Mouse (Mus musculus): ENCODE measurements around the gene Tsen54.
"Not testable (repeated sequence)": the region's sequence is repeated elsewhere in the genome, so short reads cannot be mapped to it uniquely, and the experiment has no call there.

The Tsen54 gene

DNA sequence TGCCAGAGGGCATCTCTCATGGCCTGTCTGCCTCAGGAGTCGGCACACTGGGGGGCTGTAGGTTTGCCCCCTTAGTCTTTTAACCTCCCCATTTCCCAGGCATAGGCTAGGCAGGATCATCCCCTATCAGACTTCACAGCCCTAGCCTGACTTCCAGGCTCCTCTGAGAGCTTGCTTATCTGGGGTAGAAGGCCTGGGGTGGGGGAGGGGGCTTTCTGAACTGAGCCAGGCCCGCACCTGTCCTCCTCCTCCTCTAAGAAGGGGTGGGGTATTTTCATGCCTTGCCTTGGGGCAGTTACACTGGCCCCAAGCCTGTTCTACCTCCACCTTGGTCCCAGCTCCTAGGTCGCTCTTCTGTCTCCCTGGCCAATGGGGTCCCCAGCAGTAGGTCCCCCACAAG, 17.0 kb downstream of the Tsen54 start:
- DNase-seq = no peak

DNA sequence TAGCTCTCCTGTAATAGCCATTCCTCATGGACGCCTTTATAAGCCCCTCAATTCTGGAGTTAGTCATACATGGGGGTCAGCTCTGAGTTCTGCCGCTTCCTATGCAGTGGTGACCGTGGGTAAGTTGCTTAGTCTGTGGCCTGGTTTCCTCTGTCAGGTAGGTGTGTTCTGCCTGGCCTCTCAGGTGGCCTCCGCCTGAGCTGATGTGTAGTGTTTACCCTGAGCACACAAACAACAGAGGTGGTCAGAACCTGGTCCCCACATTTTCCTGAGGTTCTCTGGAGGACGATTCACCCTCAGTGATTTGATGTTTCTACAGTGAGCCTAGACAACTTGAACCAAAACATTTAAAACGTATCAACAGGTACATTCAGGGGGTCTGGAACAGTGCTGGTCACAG, 17.5 kb downstream of the Tsen54 start:
- DNase-seq = no peak

DNA sequence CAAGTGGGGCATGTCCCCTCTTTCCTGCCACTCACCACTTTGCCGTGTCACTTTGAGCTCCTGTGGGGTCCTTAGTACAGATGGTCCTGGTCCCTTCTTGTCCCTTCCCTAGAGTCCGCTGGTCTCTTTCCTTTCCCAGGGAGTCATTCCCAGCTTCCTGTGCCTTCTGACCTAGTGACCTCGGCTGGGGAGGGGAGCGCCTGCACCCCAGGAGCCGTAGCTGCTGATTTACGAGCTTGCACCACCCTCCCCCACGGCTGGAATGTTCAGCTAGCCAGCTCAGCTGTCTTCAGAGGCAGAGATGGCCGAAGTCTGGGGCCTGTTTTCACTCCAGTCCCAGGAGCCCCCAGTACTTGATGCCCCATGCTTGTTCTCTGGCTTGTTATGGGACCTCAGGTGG, 18.0 kb downstream of the Tsen54 start:
- DNase-seq = no peak

DNA sequence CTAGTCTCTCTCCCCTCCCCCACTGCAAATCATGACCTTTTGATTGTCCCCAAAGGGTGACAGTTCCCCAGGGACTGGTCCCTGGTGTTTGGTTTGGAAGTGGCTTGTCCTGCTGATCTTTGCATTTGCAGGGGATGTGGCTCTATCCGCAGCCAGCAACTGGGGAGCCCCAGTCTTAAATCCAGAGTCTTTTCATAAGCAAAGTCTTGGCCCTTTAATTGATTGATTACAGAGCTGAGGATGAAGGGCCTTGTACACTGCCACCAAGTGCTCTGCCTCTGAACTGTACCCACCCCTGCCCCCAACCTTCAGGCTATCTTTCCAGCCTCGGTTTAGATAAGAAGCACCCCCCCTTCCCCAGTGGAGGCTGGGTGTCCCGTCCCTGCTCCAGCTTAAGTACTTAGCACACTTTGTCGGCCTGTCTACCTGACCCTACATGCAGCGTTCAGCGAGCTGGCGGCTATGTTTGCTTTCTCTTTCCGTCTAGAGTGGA, 18.5 kb downstream of the Tsen54 start:
- no peak for DNase-seq

DNA sequence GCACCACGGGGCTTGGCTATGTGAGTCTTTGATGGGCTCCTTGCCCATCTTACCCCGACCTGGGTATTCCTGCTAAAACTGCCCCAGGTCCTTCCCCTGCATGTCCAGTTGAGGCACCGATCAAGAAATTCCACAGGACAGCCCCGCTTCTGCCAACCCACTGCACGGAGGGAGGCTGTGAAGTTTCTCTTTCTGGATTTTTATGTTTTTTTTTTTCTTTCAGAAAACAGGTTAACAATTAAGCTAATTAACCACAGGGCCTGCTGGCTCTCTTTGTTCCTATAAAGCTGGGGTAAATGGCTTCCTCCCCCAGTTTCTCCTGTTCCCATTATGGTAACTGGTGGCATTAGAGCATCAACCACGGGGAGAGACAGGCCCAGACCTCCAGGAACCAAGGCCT, 19.5 kb downstream of the Tsen54 start:
- no peak for DNase-seq

DNA sequence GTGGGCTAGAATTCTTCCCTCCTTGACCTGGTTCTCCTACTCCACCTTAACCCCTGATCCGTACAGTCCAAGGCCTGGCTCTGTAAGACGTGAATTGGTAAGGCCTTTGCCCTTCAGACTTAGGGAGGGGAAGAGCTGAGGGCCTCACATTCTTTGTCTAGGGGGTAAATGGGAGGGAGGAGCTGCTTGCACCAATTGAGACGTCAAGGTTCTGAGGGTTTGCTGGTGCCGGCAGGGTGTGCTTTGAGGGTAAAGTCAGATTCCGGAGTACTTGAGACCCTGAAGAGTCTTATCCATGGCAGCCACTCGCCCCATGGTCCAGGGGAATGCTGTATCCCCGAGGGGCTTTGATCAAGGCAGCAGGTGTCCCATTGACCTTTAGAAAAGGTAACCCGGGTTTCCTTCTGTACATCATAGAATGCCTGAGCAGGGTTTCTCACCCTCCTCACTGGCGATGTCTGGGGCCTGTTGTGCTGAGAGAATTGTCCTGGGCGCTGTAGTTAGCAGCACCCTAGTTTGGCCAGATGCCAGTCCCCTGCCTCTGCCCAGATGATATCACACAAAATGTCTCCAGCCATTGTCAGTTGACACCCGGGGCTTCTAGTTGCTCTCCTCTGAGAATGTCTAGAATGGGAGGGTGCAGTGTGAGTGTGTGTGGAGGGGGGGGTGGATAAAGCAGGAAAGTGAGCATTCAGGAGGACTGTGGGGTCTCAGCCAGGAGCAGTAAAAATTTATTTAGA, 22.3 kb downstream of the Tsen54 start:
- DNase-seq = no peak

DNA sequence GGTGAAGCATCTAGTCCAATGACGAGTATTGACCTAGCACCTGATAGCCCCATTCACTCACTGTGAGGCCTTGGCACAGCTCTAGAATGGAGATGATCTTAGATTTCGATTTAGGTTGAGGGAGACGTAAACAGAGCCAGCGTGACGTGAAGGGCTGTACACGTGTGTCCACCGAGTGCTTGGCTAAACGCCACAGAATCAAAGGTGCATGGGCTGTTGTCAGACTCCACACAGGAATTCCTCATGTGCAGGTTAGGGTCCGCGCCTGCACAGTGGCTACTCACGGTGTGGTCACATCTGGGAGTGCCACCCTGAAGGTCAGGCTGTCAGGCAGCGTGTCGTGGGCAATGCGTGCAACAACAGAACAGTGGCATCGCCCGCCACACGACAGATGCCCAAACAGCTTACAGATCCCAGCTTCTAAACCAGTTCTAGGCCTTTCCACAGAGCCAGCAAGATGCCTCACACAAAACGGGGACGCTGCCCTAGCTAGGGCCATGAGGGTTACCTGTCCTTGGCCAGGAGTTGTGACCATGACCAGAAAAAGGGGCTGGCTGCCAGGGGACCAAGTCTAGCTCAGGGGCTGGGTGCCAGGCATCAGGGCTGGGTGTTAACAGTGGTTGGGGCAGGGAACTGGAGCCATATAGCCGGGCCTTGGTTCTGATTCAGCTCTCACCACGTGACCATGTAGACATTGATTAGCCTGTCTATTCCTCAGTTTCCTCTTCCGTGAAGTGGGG, 23.3 kb downstream of the Tsen54 start:
- DNase-seq = no peak

DNA sequence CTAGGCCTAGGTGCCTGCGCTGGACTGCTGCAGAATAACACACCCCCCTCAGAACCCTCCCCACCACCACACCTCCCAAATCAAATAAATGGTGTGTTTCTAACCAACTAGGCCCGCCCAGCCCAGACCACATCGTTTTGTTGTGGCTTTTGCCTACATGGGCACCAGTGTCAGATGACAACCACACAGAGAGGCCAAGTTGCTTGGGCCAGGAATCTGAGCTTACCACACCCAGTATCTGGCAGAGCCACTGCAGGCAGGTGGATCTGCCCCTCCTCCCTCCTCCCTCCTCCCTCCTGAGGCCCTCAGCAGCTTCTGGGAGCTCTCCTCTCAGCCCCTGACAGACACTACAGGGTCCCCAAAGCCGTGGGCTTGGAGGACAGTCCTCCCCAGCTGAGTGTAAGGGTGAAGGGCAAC, 24.4 kb downstream of the Tsen54 start:
- DNase-seq = no peak

DNA sequence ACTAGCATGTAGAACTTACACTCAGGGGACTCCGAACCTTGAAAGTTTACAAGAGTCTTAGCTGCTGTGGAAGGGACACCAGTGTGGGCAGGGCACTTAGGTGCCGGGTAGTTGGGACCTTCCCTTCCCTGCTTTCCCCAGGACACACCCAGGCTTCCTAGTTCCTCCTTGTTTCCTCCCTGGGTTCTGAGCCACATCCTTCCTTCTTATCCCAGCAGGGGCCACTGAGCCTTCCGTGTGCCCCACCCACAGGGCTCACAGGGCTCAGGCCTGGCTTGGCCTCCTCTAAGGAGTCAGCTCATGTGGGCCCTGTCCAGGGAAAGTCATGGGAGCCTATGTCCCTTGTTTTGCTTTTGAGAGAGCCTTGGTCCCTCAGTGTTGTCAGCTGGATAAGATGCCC, 25.2 kb downstream of the Tsen54 start:
- no peak for DNase-seq

DNA sequence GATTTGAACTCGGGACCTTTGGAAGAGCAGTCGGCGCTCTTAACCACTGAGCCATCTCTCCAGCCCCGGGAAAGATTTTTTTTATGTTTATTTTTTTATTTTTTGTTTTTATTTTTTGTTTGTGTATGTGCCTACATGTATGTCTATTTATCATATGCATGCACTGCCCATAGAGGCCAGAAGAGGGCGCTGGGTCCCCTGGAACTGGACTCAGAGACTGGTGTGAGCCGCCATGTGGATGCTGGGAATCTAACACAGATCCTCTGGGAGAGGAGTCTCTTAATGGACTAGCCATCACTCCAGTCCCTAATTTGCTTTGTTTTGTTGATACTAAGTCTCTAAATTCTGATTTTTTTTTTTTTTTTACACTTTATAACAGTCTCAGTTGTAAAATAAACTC, 26.5 kb downstream of the Tsen54 start:
- no peak for DNase-seq

DNA sequence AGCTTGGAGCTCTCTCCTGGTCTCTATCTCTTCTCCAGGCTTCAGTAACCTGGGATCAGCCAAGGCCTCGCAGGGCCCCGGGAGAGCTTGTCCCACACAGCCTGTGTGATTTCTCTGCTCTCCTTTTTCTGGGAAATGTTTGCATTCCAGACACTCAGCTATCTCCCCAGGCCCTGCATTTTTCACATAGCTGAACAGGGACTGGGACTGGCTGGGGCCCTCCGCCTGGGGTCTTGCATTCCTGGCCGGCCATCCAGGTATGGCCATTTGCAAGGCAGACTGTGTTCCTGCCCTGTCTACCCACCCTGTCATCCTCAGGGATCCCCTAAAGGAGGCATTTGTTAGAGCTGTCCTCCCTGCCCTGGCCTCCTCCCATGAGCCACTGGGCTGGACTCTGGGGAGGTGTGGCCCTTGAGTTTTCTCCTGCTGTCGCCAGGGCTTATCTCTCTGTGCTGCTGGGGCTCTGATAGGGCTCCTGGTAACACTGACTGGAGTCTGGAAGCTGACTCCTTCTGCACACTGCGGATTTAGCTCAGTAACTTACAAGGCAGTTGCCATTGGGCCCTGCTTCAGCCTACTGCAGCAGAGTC, 27.5 kb downstream of the Tsen54 start:
- no peak for DNase-seq

DNA sequence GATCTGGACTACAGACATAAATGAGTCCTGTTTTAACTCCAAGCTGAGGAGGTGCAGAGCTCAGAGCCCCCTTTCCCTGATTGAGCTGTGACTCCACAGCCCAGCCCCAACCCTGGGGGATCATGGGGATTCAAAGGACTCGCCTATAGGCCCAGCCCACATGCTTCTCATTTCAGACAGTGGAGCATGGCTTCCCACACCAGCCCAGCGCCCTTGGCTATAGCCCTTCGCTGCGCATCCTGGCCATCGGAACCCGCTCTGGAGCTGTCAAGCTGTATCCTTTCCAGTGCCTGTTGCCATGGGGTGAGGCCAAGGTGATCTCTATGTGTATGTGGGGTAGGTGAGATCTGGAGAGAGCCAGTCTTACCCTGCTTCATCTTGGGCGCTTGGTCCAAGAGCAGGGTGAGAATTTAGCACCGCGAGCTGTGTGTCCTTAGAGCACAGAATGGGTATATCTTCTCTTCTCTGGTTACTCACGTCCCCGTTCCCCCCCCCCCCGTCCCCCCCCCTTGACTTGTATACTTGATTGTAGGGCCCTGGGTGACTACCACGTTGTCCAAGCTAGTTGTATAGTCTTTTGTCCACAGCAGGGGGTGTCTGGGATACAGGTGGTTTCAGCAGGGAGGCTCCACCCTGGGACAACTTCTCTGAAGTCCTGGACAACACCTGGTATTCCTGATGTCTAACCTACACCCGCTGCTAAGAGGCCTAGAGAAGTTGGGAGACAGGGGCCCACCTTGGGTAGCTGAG, 28.8 kb downstream of the Tsen54 start:
- no peak for DNase-seq

DNA sequence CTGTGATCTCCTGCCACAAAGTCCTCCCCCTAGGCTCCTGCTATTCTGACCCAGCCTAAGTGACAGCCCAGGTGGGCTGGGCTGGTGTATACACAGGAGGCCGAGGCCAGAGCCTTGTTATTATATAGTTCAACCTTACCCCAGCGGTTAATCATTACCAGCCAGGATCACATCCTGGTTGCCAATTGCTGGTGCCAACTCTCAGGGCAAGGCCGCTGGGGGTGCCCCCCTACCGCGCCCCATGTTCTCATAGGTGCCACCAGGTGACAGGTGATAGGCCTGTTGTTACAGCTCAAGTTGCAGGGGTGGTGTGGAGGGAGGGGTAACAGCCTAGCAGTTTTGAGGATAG, 29.3 kb downstream of the Tsen54 start:
- no peak for DNase-seq

DNA sequence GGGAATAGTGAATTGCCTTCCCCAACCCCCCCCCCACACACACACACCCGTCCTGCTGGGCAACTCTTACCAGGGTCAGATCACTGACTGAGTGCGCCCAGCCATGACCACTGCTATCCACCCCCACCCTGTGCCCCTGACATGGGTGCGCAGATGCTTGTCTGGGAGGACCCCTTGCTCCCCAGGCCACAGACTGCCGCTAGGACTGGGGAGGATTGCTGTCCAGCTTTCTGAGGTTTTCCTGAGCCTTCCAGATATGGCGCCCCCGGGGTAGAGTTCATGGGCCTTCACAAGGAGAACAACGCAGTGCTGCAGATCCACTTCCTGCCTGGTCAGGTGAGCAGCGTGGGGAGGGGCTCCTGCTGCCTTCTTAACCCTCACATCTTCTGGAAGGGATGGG, 29.7 kb downstream of the Tsen54 start:
- no peak for DNase-seq

DNA sequence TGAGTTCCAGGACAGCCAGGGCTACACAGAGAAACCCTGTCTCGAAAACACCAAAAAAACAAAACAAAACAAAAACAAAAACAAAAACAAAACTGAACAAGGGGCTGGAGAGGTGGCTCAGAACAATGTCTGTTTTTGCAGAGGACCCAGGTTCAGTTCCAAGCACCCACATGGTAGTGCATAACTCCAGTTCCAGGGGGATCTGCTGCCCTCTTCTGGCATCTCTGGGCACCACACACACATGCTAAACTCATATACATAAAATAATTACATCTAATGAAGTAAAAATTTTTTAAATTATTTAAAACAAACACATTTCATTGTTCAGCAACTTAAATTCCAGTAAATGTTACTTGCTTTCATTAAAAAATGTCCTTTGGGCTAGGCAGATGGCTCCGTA, 31.3 kb downstream of the Tsen54 start:
- no peak for DNase-seq

DNA sequence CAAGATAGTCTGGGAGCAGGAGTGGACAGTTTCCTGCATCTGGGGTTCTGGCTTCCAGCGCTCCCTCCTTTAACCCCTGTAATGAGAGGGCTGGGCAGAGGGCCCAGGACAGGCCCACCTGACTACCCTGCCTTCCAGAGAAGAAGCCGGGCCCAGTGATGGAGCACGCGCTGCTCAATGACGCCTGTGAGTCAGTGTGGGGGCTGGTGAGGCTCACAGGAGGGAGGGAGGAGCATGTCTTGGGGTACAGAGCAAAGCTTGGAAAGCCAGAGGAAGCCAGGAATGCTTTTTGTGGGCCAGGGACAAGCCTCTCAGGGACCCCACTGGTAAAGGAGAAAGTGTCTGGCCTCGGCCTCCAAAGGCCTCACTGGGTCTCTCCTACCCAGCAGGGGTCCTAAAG, 40.1 kb downstream of the Tsen54 start:
- no peak for DNase-seq

DNA sequence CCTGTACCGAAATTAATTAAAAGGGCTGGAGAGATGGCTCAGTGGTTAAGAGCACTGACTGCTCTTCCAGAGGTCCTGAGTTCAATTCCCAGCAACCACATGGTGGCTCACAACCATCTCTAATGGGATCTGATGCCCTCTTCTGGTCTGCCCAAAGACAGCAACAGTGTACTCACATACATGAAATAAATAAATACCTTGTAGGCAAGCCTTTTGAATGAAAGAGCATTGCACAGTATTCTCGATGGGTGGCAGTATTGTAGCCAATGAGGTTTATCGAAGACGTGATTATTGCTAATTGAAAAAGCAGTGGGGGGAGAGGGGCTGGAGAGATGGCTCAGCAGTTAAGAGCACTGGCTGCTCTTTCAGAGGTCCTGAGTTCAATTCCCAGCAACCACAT, 42.6 kb downstream of the Tsen54 start:
- not testable (repeated sequence) for DNase-seq

DNA sequence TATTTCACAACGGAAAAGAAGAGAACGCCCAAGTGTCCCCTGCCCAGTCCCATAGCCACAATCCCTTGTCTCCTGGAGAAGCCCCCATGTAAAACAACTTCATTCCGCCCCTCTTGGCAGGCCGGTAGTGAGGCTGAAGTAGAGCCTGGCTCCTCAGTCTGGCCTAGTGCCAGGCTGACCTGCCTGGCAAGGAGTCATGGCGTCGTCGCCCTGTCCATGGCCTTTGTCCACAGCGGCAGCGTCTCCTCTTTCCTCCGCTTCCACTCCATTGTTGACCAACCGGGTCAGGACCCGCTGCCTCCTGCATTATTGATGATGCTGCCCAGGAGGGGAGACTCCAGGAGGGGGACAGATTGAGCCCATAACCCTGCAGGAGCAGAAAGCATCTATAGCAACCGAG, 43.4 kb downstream of the Tsen54 start:
- DNase-seq = no peak

DNA sequence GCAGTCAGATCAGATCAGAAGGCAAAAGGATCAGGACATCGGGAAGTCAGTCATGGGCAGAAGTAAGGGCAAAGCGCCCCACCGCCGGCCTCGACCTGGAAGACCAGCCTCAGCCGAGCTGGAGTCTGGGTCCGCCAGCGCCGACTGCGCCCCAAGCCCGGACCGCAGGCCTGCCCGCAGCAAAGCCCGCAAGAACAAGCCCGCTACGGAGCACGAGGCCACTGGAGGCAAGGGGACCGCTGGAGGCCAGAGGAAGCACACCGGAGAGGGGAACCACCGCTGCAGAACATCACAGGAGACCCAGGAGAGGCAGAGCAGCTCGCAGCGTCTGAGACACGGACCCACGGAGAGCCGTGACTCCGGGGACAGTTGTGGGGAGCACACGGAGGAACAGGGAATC, 43.8 kb downstream of the Tsen54 start, which contains the start of gene Myo15b:
TSS of gene Myo15b (plus strand) at position 53 of the 400 bp plus-strand sequence.
- peak in 1 of 2 experiments; percentile 4 for DNase-seq

DNA sequence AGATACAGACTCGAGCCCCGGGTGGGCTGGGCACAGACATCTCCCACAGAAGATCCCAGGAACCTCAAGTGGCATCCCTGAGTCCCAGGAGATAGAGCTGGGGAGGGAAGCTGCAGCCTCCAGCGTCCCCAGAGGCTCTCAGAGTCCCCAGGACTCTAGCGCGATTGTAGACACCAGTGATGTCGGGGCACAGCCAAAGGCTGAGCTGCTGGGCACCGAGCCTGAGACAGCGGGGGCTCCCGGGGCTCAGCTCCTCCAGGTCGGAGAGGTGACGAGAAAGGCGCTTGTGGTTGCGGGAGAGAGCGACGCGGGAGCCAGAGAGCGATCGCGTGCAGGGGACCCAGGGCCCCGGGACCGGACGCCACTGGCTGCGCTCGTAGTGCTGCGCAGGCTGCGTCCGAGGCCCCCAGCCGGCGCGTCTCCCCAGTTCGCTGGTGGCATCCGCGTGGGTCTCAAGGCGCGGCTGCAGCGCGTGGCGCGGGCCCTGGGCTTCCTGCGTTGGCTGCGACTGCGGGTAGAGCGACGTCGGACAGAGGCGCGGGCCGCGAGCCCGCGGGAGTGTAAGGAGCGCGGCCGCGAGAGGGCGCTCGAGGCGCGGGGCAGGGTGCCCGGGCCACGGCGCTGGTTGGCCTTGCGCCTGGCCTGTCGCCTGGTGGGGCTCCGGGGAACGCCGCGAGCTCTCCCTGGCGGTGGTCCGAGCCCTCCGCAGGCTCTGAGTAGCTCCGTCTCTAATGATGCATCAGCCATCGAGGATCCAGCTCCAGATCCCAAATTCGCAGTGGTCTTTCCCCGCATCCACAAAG, 44.8 kb downstream of the Tsen54 start:
- DNase-seq = peak; percentile 75 to 89

DNA sequence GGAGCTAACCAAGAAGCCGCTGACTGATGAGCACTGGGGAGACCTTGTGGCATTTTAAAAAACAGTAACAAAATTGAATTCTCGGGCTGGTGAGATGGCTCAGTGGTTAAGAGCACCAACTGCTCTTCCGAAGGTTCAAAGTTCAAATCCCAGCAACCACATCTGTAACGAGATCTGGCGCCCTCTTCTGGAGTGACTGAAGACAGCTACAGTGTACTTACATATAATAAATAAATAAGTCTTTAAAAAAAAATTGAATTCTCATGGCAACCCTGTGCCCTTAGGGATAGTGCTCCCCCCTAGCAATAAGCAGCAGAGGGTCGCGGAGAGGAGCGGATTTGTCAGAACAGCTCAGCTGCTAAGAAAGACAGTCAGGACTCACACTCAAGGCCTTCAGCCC, 49.4 kb downstream of the Tsen54 start:
- DNase-seq = no peak

DNA sequence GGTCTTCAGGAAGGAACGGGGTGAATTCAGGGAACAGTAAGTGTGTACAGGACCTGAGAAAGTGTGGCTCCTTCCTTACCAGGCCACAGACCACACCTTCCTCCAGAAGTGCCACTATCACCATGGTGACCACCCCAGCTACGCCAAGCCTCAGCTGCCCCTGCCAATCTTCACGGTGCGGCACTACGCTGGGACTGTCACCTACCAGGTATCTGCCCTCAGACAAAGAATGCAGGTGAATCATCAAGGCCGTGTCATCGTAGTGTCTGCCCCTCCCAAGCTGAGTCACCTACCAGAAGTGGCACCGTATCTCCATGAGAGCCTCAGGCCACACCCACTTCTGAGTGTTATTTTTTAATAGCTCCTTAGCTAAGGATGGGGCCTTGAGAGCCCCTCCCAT, 54.9 kb downstream of the Tsen54 start:
- DNase-seq = no peak

Measured in spleen, adult 18-20 months (tissue).